Mouse (Mus musculus) cerebellum, adult 2 months (tissue): ENCODE results near the gene Atraid. TPM values are rescaled to one million over a fixed set of nuclear protein-coding genes. Genes with fewer than 3 reads are reported as not detected.

Experiments
- DNase-seq, 2 experiments: peaks; one replicate each; pipeline ENCODE4 v3.0.0; 2021
- H3K27ac ChIP-seq: fragments of 200-500 bp; 2 replicates; pipeline ENCODE4 v1.5.1; 2012; ENCODE audit warnings: low read length, control low read depth, inconsistent platforms; ENCODE audit not compliant: insufficient read depth
- H3K27me3 ChIP-seq: fragments of 200-500 bp; 2 replicates; pipeline ENCODE4 v1.6.1; 2012; ENCODE audit warnings: inconsistent platforms, mild to moderate bottlenecking, low read length, moderate library complexity; ENCODE audit not compliant: control insufficient read depth, insufficient read depth
- H3K4me1 ChIP-seq: fragments of 200-500 bp; 2 replicates; pipeline ENCODE4 v1.6.1; 2011; ENCODE audit warnings: low read length; ENCODE audit not compliant: control insufficient read depth, insufficient read depth
- H3K4me3 ChIP-seq: fragments of 200-500 bp; replicated peaks from 2 replicates; pipeline ENCODE3; 2011; ENCODE audit warnings: mild to moderate bottlenecking, low read depth, low read length, control low read depth; ENCODE audit not compliant: insufficient read depth
- CTCF ChIP-seq: fragments of 200-500 bp; IDR thresholded peaks from 2 replicates; pipeline ENCODE4 v1.5.1; 2011; ENCODE audit warnings: low read depth, mild to moderate bottlenecking, control low read depth, low read length, moderate library complexity, borderline replicate concordance; ENCODE audit not compliant: insufficient read depth
- POLR2A ChIP-seq: fragments of 200-500 bp; IDR thresholded peaks from 2 replicates; pipeline ENCODE4 v1.6.1; 2011; ENCODE audit warnings: low read length, control low read depth, borderline replicate concordance; ENCODE audit not compliant: insufficient read depth
- WGBS: fragments of 180-500 bp; shearing (Covaris S2); methylation state at CpG from one replicate; pipeline ENCODE4 v1.1.7; 2018; 5-methylcytosine and 5-hydroxymethylcytosine counted together
- polyA plus RNA-seq: library from polyadenylated mRNA; depleted of rRNA; stranded (reverse); fragments of >200 nt; gene quantifications from 2 replicates; pipeline ENCODE4 v1.2.3, GENCODE M21; 2012; rRNA removed

Gene Atraid
- polyA plus RNA-seq, 1 experiment: 175 TPM

- H3K4me3 ChIP-seq: no peak overlapping the region
- no peak overlapping the region for H3K27ac ChIP-seq
- TF ChIP-seq POLR2A (no peak), CTCF (no peak)
- 2% methylated on average over 29 of the region's 29 CpGs for WGBS
- H3K4me1 ChIP-seq: peaks cover 4% of the 10 kb centered on the region; the same call in 1 of the 2 replicates
- peaks cover 6% of the 10 kb centered on the region; the same call in 1 of the 2 replicates for H3K27me3 ChIP-seq
- DNase-seq: no peak
Observed at GRCm38 (mm10) chr5:31094100-31094798, 46.1 kb downstream of the Atraid start.

DNA sequence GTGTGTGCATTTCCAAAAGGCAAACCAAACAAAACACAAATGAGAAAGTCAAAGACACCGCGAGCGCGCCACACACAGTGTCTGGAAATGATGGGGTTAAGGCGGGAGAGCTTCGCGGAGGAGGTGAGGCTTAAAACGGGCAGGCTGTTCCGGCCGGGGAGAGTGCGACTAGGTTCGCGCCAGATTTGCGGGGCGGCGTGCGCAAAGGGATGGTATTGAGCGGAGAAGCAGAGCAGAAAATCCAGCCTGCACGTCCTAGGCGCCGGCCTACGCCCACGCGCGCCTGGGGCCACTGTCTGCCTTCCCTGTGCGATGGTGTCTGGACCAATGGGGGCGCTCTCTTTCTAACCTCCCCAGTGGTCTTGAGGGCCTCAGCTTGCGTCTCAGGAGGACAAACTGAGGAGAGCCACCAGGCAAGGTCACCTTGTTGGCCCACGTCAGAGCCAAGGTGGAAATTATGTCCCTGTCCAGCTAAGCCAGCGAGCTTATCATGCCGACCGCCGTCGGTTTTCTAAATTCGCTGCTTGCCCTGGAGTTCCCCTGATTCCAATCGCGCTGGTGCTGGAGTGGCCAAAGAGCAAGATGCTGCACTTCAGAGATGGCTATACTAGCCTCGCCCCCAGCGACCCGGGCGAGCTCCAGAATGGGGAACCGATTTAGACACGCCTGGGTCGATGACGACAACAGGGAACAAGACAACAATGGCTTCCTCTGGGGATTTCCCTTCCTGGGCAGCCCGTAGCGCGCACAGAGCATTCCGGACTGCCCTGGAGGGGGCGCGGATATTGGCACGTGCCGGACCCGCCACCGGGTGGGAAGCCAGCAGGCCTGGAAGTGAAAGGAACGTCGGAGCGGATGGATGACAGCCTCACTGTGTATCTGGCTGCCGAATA is 46.9 kb downstream of the Atraid start:
- Histone ChIP-seq H3K27ac (no peak overlapping the region), H3K27me3 (peaks cover 6% of the 10 kb centered on the region; the same call in 1 of the 2 replicates), H3K4me1 (peaks cover 4% of the 10 kb centered on the region; the same call in 1 of the 2 replicates), H3K4me3 (no peak overlapping the region)
- WGBS: under 1% methylated on average over 59 of the region's 59 CpGs
- no peak for DNase-seq
- TF ChIP-seq POLR2A: no peak
- TF ChIP-seq CTCF: no peak

DNA sequence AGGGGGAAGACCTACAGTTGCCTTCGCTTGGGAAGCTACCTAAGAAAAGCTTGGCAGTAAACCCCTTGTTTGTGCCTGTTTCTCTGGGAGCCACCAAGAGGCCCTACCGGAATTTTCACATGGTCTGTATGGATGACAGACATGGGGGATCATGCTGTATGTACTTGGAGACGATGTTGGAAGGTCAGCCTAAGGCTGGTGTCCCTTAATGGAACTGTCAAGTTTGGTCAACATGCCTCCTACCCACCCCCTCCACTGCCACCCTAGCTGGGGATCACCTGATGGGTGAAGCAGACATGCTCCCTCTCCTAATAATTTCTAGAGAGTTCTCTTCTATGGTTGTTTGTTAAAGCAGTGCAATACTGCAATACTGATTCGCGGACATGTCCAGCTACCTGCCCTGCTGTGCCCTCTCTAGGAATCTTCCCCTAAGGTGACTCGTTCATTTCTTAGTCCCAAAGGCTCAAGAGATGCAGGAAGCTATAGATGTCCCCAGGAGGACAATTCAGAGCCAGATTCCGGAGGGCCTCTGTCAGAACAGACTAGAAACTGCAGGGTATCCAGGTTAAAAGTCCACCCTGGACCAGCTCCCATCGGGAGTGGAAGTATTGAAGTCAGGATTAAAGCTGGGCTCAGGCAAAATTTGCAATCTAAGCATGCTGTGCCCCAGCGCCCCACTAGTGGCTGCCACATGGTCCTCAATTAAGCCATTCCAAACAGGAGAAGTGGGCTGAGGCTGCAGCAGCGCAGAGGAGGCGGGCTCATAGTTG is 47.8 kb downstream of the Atraid start:
- no peak overlapping the region for H3K4me3 ChIP-seq
- peaks cover 6% of the 10 kb centered on the region; the same call in 1 of the 2 replicates for H3K27me3 ChIP-seq
- WGBS: 30% methylated on average over 11 of the region's 11 CpGs
- DNase-seq: no peak
- TF ChIP-seq CTCF (no peak), POLR2A (no peak)
- peaks cover 4% of the 10 kb centered on the region; the same call in 1 of the 2 replicates for H3K4me1 ChIP-seq
- H3K27ac ChIP-seq: no peak overlapping the region

Other genes with a start within 250 kb of the Atraid start
- gene Mapre3, start 233.7 kb upstream of the Atraid start, polyA plus RNA-seq: 276 and 288 TPM in 2 replicates
- 64.6 and 67.2 TPM in 2 replicates for gene Tmem214, start 180.3 kb upstream of the Atraid start, polyA plus RNA-seq
- gene Agbl5, start 159.6 kb upstream of the Atraid start, polyA plus RNA-seq: 15.1 TPM in 2 replicates
- gene Ost4, start 140.5 kb upstream of the Atraid start, polyA plus RNA-seq: 174 and 187 TPM in 2 replicates
- gene Emilin1, start 134.9 kb upstream of the Atraid start, polyA plus RNA-seq: 1.7 and 2.6 TPM in 2 replicates
- 34.1 and 34.2 TPM in 2 replicates for gene Khk, start 126.9 kb upstream of the Atraid start, polyA plus RNA-seq
- 16.7 and 18.5 TPM in 2 replicates for gene Cgref1, start 102.7 kb upstream of the Atraid start, polyA plus RNA-seq
- 228 and 241 TPM in 2 replicates for gene Preb, start 88.0 kb upstream of the Atraid start, polyA plus RNA-seq
- 0.28 and 0.29 TPM in 2 replicates for gene Tcf23, start 79.7 kb upstream of the Atraid start, polyA plus RNA-seq
- gene Slc5a6, start 612 bp downstream of the Atraid start, polyA plus RNA-seq: 45.1 and 49.6 TPM in 2 replicates
- 21.7 and 23.4 TPM in 2 replicates for gene Cad, start 6.5 kb downstream of the Atraid start, polyA plus RNA-seq
- gene Dnajc5g, start 58.0 kb downstream of the Atraid start, polyA plus RNA-seq: not detected in 2 replicates
- gene Slc30a3, start 59.9 kb downstream of the Atraid start, polyA plus RNA-seq: 19.7 and 23.5 TPM in 2 replicates
- not detected in 2 replicates for gene Trim54, start 68.4 kb downstream of the Atraid start, polyA plus RNA-seq
- gene Ucn, start 90.5 kb downstream of the Atraid start, polyA plus RNA-seq: 1.2 TPM in 1 of 2 replicates, not detected in the other
- 91.1 and 91.7 TPM in 2 replicates for gene Mpv17, start 105.9 kb downstream of the Atraid start, polyA plus RNA-seq
- 3.9 and 4.1 TPM in 2 replicates for gene Gm29609, start 131.6 kb downstream of the Atraid start, polyA plus RNA-seq
- 94.6 and 100 TPM in 2 replicates for gene Gtf3c2, start 131.8 kb downstream of the Atraid start, polyA plus RNA-seq
- gene Snx17, start 144.9 kb downstream of the Atraid start, polyA plus RNA-seq: 124 and 125 TPM in 2 replicates
- 87.1 and 93.7 TPM in 2 replicates for gene Eif2b4, start 145.1 kb downstream of the Atraid start, polyA plus RNA-seq
- gene Zfp513, start 154.0 kb downstream of the Atraid start, polyA plus RNA-seq: 44.5 and 45.4 TPM in 2 replicates
- gene Ppm1g, start 172.4 kb downstream of the Atraid start, polyA plus RNA-seq: 83.9 and 84.1 TPM in 2 replicates
- gene Nrbp1, start 192.6 kb downstream of the Atraid start, polyA plus RNA-seq: 143 and 148 TPM in 2 replicates
- 0.48 TPM in 1 of 2 replicates, not detected in the other for gene Gm9970, start 192.9 kb downstream of the Atraid start, polyA plus RNA-seq
- 4.3 and 5.2 TPM in 2 replicates for gene Krtcap3, start 203.4 kb downstream of the Atraid start, polyA plus RNA-seq
- gene Ift172, start 242.8 kb downstream of the Atraid start, polyA plus RNA-seq: 69.3 and 75.3 TPM in 2 replicates
- 184 and 190 TPM in 2 replicates for gene Fndc4, start 247.8 kb downstream of the Atraid start, polyA plus RNA-seq
- 1.2 and 1.4 TPM in 2 replicates for gene Gckr, start 249.1 kb downstream of the Atraid start, polyA plus RNA-seq